Mouse (Mus musculus) left cerebral cortex, adult 9 months (tissue): ENCODE measurements around the gene Zfp36l1.

Experiments used
- DNase-seq, 2 experiments: peaks; one replicate each; pipeline ENCODE4 v3.0.0; 2022; ENCODE audit warnings: low spot score in 2 of 2

The Zfp36l1 gene

GRCm38 (mm10) chr12:80109753-80110545, 2.9 kb downstream of the Zfp36l1 start:
- no peak for DNase-seq

- peak in 1 of 2 experiments; percentile 44 for DNase-seq
These were observed 3.7 kb downstream of the Zfp36l1 start for GRCm38 (mm10) chr12:80108896-80109668.

- DNase-seq: no peak
These were observed 5.7 kb downstream of the Zfp36l1 start for GRCm38 (mm10) chr12:80106896-80107667.

GRCm38 (mm10) chr12:80106138-80106895, 6.5 kb downstream of the Zfp36l1 start:
- no peak for DNase-seq

GRCm38 (mm10) chr12:80103521-80103973, 9.3 kb downstream of the Zfp36l1 start:
- DNase-seq: no peak

GRCm38 (mm10) chr12:80103089-80103488, 9.7 kb downstream of the Zfp36l1 start:
- no peak for DNase-seq

GRCm38 (mm10) chr12:80098825-80099224, 14.0 kb downstream of the Zfp36l1 start:
- DNase-seq: no peak

GRCm38 (mm10) chr12:80096734-80097133, 16.1 kb downstream of the Zfp36l1 start:
- no peak for DNase-seq

- no peak for DNase-seq
These were observed 20.0 kb downstream of the Zfp36l1 start for GRCm38 (mm10) chr12:80092787-80093186.

GRCm38 (mm10) chr12:80091080-80091479, 21.7 kb downstream of the Zfp36l1 start:
- DNase-seq: no peak

- no peak for DNase-seq
These were observed 22.3 kb downstream of the Zfp36l1 start for GRCm38 (mm10) chr12:80090529-80090928.

GRCm38 (mm10) chr12:80088143-80088542, 24.7 kb downstream of the Zfp36l1 start:
- DNase-seq: no peak

- DNase-seq: no peak
These were observed 28.2 kb downstream of the Zfp36l1 start for GRCm38 (mm10) chr12:80084446-80085112.

GRCm38 (mm10) chr12:80083937-80084336, 28.9 kb downstream of the Zfp36l1 start:
- no peak for DNase-seq

- DNase-seq: no peak
These were observed 29.5 kb downstream of the Zfp36l1 start for GRCm38 (mm10) chr12:80083133-80083821.

- DNase-seq: no peak
These were observed 30.1 kb downstream of the Zfp36l1 start for GRCm38 (mm10) chr12:80082730-80083129.

GRCm38 (mm10) chr12:80081440-80081839, 31.4 kb downstream of the Zfp36l1 start:
- DNase-seq: no peak

- DNase-seq: no peak
These were observed 32.9 kb downstream of the Zfp36l1 start for GRCm38 (mm10) chr12:80079937-80080336.

- DNase-seq: no peak
These were observed 38.5 kb downstream of the Zfp36l1 start for GRCm38 (mm10) chr12:80074331-80074730.
